Mouse (Mus musculus) limb, embryonic 14.5 days (tissue): ENCODE data around the gene Acaa1a. TPM values are rescaled to one million over a fixed set of nuclear protein-coding genes. Genes with fewer than 3 reads are reported as not detected.
A peak's percentile ranks its signal among the peaks of the same experiment; 100 is the strongest.

Experiments used
- ATAC-seq: fragments of 200-750 bp; cut with Nextera tagmentation; 2 replicates; pipeline ENCODE4 v1.8.0; 2017; ENCODE audit warnings: low read depth, moderate number of reproducible peaks, moderate TSS enrichment; ENCODE audit not compliant: low FRiP score
- DNase-seq: peaks from one replicate; pipeline ENCODE4 v3.0.0-alpha.2; 2015; ENCODE audit warnings: low spot score
- H3K27ac ChIP-seq: fragments of 300-500 bp; sonication (generic); replicated peaks from 2 replicates; pipeline ENCODE4 v1.5.1; 2014; ENCODE audit warnings: low read depth, mild to moderate bottlenecking, low read length, moderate library complexity, mixed read lengths
- H3K27me3 ChIP-seq: fragments of 300-500 bp; sonication (generic); 2 replicates; pipeline ENCODE4 v1.6.1; 2014; ENCODE audit warnings: low read length, mixed read lengths; ENCODE audit not compliant: control insufficient read depth, insufficient read depth
- H3K36me3 ChIP-seq: fragments of 300-500 bp; sonication (generic); 2 replicates; pipeline ENCODE4 v1.6.1; 2014; ENCODE audit warnings: mild to moderate bottlenecking, low read length, moderate library complexity, mixed read lengths; ENCODE audit not compliant: control insufficient read depth, insufficient read depth
- H3K4me1 ChIP-seq: fragments of 300-500 bp; sonication (generic); 2 replicates; pipeline ENCODE4 v1.6.1; 2014; ENCODE audit warnings: antibody characterized with exemption, low read length, mixed read lengths; ENCODE audit not compliant: control insufficient read depth, insufficient read depth
- H3K4me2 ChIP-seq: fragments of 300-500 bp; sonication (generic); replicated peaks from 2 replicates; pipeline ENCODE4 v1.6.1; 2014; ENCODE audit warnings: low read depth, mild to moderate bottlenecking, low read length, moderate library complexity; ENCODE audit not compliant: severe bottlenecking
- H3K4me3 ChIP-seq: fragments of 300-500 bp; sonication (generic); replicated peaks from 2 replicates; pipeline ENCODE4 v1.5.1; 2014; ENCODE audit warnings: low read length
- H3K9ac ChIP-seq: fragments of 300-500 bp; sonication (generic); 2 replicates; pipeline ENCODE4 v1.6.1; 2014; ENCODE audit warnings: mild to moderate bottlenecking, low read depth, low read length, moderate library complexity; ENCODE audit not compliant: severe bottlenecking
- H3K9me3 ChIP-seq: fragments of 300-500 bp; sonication (generic); 2 replicates; pipeline ENCODE4 v1.6.1; 2016; ENCODE audit warnings: low read length; ENCODE audit not compliant: control insufficient read depth
- POLR2A ChIP-seq: fragments of 200-500 bp; IDR thresholded peaks from 2 replicates; pipeline ENCODE4 v1.8.0; 2012; ENCODE audit warnings: inconsistent platforms, mild to moderate bottlenecking, moderate library complexity, borderline replicate concordance; ENCODE audit not compliant: insufficient read depth, insufficient read length; ENCODE audit errors: extremely low read depth
- WGBS: fragments of 180-500 bp; shearing (Covaris S2); extraction: QIAGEN DNeasy Blood & Tissue Kit; methylation state at CpG from one replicate; pipeline ENCODE4 v1.1.7; 2014; 5-methylcytosine and 5-hydroxymethylcytosine counted together
- polyA plus RNA-seq, 2 experiments: library from polyadenylated mRNA; depleted of rRNA in 1 of 2; stranded (reverse) in 1 of 2; unstranded in 1 of 2; fragments of >200 nt; fragmentation: Nextera tagmentation in 1 of 2; extraction: Ambion mirVana in 1 of 2; gene quantifications; 2 replicates each; pipeline versions ENCODE4 v1.2.1 to v1.2.3; 2012 to 2014

Gene Acaa1a
- polyA plus RNA-seq, 2 experiments, result 87.4 to 120 TPM

DNA sequence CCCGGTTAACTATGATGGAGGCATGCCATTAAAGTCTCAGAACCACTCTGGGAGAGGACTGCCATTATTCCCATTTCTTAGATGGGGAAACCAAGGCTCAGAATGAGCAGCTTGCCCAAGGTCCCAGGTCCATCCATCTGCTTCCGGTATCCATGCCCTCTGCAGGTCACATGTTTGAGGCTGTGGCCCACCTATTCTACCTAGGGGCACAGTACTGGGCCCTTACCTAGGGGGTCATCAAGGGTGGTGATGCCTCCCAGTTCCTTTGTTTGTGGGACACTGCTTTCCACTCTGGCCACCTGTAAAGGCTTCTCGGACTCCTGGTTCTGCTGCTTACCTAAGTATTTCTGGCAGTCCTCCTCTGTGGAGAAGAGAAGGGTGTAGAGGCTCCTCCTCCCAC lies 1.1 kb upstream of the Acaa1a start:
- Histone ChIP-seq H3K27me3 (no peaks in the 10 kb centered on the region), H3K9ac (no peak overlapping the region), H3K4me1 (peaks cover 20% of the 10 kb centered on the region), H3K27ac (no peak overlapping the region), H3K9me3 (no peaks in the 10 kb centered on the region), H3K4me2 (no peak overlapping the region), H3K4me3 (no peak overlapping the region), H3K36me3 (peaks cover 13% of the 10 kb centered on the region)
- TF ChIP-seq POLR2A, result no peak
- no peak for ATAC-seq
- 96% methylated on average over 3 of the region's 3 CpGs for WGBS
- DNase-seq, result no peak

DNA sequence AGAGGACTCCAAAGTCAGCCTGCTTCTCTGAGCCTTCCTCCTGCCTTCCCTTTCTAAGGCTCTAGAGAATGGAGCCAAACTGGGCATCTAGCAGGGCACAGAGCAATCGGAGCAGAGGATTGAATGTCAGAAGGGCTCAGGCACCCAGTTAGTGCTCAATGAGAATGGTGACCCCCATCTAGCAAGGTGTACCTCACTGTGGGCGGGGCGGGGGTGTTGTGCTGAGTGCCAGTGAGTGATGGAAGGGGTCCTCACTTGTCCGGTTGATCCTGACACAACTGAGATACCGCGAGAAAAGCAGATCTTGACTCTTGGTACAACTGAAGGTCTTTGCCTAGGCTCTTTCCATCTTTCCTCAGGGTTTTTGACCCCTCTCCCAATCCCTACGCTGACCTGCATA lies 370 bp upstream of the Acaa1a start:
- Histone ChIP-seq H3K36me3 (peaks cover 20% of the 10 kb centered on the region), H3K4me1 (peaks cover 20% of the 10 kb centered on the region), H3K9me3 (no peaks in the 10 kb centered on the region), H3K27ac (no peak overlapping the region), H3K4me3 (peak overlapping the region; percentile 68), H3K27me3 (no peaks in the 10 kb centered on the region), H3K9ac (peak overlapping the region; percentile 73), H3K4me2 (peak overlapping the region; percentile 75)
- WGBS, result 48% methylated on average over 7 of the region's 7 CpGs
- no peak for TF ChIP-seq POLR2A
- no peak for DNase-seq
- ATAC-seq, result no peak

- DNase-seq (no peak), ATAC-seq (no peak)
- Histone ChIP-seq H3K27ac (peak overlapping the region; percentile 82), H3K4me1 (peaks cover 20% of the 10 kb centered on the region), H3K9ac (peak overlapping the region; percentile 73), H3K36me3 (peaks cover 29% of the 10 kb centered on the region), H3K4me3 (peak overlapping the region; percentile 68), H3K9me3 (no peaks in the 10 kb centered on the region), H3K4me2 (peak overlapping the region; percentile 75), H3K27me3 (no peaks in the 10 kb centered on the region)
- 5% methylated on average over 8 of the region's 8 CpGs for WGBS
- no peak for TF ChIP-seq POLR2A
These were observed 720 bp downstream of the Acaa1a start for GRCm38 (mm10) chr9:119340212-119340580.

GRCm38 (mm10) chr9:119340909-119341816 lies 1.7 kb downstream of the Acaa1a start, which contains the start of gene Myd88:
Gene Myd88 (minus strand): TSS chr9:119341411.
- 0% methylated on average over 57 of the region's 68 CpGs for WGBS
- peaks cover 20% of the 10 kb centered on the region for H3K4me1 ChIP-seq
- DNase-seq, result peak; percentile 100
- H3K27me3 ChIP-seq, result no peaks in the 10 kb centered on the region
- ATAC-seq, result peak; percentile 99
- H3K9ac ChIP-seq, result peak within 1 kb of the TSS; percentile 77
- H3K36me3 ChIP-seq, result peaks cover 38% of the 10 kb centered on the region
- H3K4me3 ChIP-seq, result peak within 1 kb of the TSS; percentile 68
- peak within 1 kb of the TSS; percentile 75 for H3K4me2 ChIP-seq
- TF ChIP-seq POLR2A, result peak; percentile 61; the same call in 1 of the 2 replicates
- H3K9me3 ChIP-seq, result no peaks in the 10 kb centered on the region
- peak within 1 kb of the TSS; percentile 82 for H3K27ac ChIP-seq

DNA sequence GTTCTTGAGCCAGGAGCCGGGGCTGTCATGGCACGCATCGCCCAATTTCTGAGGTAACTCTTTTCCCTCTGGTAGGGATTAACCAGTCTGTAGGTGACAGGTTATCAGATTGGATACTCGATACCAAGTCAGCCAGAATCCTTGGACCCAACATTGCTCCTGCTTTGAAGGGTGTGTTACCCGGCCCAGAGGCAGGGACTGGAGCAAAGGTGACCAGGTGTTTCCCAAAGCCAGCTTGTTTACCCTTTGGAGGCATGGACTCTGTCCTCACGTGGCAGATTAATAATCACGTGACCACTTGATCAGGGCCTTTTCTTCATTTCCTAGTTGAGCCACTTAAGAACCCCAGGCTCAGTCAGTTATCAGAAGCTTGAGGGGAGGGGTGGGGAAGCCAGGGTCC lies 3.3 kb downstream of the Acaa1a start:
- H3K9ac ChIP-seq, result 0 out of 2 replicates have a peak overlapping the region, but pooled peaks have one; percentile 77
- no peak overlapping the region for H3K4me3 ChIP-seq
- TF ChIP-seq POLR2A, result no peak
- no peak for DNase-seq
- H3K9me3 ChIP-seq, result no peaks in the 10 kb centered on the region
- peaks cover 20% of the 10 kb centered on the region for H3K4me1 ChIP-seq
- H3K27ac ChIP-seq, result no peak overlapping the region
- no peaks in the 10 kb centered on the region for H3K27me3 ChIP-seq
- no peak overlapping the region for H3K4me2 ChIP-seq
- 92% methylated on average over 7 of the region's 7 CpGs for WGBS
- ATAC-seq, result no peak
- peaks cover 43% of the 10 kb centered on the region for H3K36me3 ChIP-seq
